Mouse (Mus musculus): ENCODE measurements around the gene Surf6.

The Surf6 gene

GRCm38 (mm10) chr2:26902467-26903220, at the start of gene Surf6:
TSS of gene Surf6 (minus strand) at chr2:26902879.
- CTCF ChIA-PET, result interaction anchor here (0.5 to 2.2 kb wide), 20 partner anchors 9 to 1299 kb away, joined by 3 to 11 read pairs (median 4); partner anchors contain the start of genes Surf1 (in 2 of the 4), Surf2 (in 2 of the 4) and Inpp5e (in 1 of the 4)
- POLR2A ChIA-PET, result interaction anchor here (0.6 to 13.2 kb wide), 116 partner anchors 9 to 666 kb away, joined by 3 to 251 read pairs (median 4); partner anchors contain the start of genes Sec16a (in 3 of the 4), Surf1 (in 3 of the 4), Surf2 (in 3 of the 4) and Abo (in 2 of the 4)

- ChIA-PET CTCF (interaction anchor here in 1 of 4 experiments (0.7 kb wide), 1 partner anchor 1313 kb away, joined by 6 read pairs; no protein-coding TSS in a partner anchor), POLR2A (interaction anchor here (0.5 to 1.8 kb wide), 10 partner anchors 10 to 348 kb away, joined by 3 to 6 read pairs (median 3); partner anchors contain the start of genes Agpat2 (in 1 of the 4) and Surf6 (in 1 of the 4))
These were observed 49.5 kb upstream of the Surf6 start for GRCm38 (mm10) chr2:26952193-26952592.

DNA sequence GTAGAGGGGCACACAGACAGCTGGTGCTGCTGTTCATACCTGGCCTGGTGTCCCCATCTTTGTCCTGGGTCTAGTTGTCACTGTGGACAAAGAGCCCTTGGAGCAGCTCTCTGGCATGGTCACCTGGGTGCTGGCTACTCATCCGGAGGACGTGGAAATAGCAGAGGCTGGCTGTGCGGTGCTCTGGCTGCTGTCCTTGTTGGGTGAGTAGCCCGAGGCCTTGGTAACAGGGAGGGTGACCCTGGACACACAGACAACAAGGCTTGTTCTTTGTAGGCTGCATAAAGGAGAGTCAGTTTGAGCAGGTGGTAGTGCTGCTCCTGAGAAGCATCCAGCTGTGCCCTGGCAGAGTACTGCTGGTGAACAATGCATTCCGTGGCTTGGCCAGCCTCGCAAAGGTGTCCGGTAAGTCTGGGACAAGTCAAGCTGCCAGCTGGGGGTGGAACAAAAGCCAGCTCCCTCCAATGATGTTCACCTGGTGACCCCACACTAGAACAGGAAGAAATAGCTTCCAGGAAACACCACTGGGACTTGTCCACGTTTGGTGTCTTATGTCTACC, 48.7 kb upstream of the Surf6 start:
- POLR2A ChIA-PET, result interaction anchor here in 2 of 4 experiments (0.6 to 2.5 kb wide), 7 partner anchors 10 to 347 kb away, joined by 3 to 8 read pairs (median 3); partner anchors contain the start of genes Agpat2 (in 1 of the 2) and Surf6 (in 1 of the 2)
- CTCF ChIA-PET, result interaction anchor here in 1 of 4 experiments (0.7 kb wide), 1 partner anchor 1312 kb away, joined by 6 read pairs; no protein-coding TSS in a partner anchor

GRCm38 (mm10) chr2:26950411-26950810, 47.7 kb upstream of the Surf6 start:
- POLR2A ChIA-PET, result interaction anchor here in 1 of 4 experiments (1.3 to 2.5 kb wide), 2 partner anchors 14 to 18 kb away, joined by 3 to 8 read pairs; no protein-coding TSS in a partner anchor
- CTCF ChIA-PET, result no interaction called here

DNA sequence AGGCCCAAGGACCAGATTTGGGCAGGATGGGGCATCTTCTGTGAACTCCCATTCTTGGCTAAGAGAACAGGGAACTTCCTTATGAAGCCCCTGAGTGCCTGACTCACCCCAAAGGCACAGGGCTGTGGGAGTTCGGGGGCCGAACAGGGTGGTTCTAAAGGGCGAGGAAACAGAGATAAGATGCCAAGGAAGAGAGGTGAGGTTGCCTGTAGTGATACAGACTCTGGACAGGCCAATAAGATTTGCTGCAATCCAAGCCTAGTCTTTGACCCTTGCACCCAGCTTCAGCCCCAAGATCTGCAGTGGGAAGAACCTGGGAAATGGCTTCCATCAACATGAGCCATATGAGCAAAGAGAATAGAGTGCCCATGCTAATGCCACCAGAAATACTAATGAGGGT, 40.6 kb upstream of the Surf6 start:
- ChIA-PET CTCF (no interaction called here), POLR2A (no interaction called here)

- ChIA-PET CTCF (interaction anchor here in 1 of 4 experiments (1.5 to 1.9 kb wide), 2 partner anchors 12 to 86 kb away, joined by 4 to 6 read pairs; partner anchors contain the start of gene Slc2a6), POLR2A (interaction anchor here in 3 of 4 experiments (0.9 to 2.6 kb wide), 7 partner anchors 9 to 49 kb away, joined by 3 to 9 read pairs (median 4); no protein-coding TSS in a partner anchor)
These were observed 38.9 kb upstream of the Surf6 start for GRCm38 (mm10) chr2:26941539-26941938.

- ChIA-PET POLR2A (interaction anchor here in 1 of 4 experiments (0.9 to 1.0 kb wide), 3 partner anchors 13 to 300 kb away, joined by 3 to 4 read pairs (median 3); partner anchors contain the start of gene Surf6), CTCF (interaction anchor here in 1 of 4 experiments (0.9 kb wide), 1 partner anchor 21 kb away, joined by 3 read pairs; no protein-coding TSS in a partner anchor)
These were observed 33.7 kb upstream of the Surf6 start for GRCm38 (mm10) chr2:26936425-26936824.

DNA sequence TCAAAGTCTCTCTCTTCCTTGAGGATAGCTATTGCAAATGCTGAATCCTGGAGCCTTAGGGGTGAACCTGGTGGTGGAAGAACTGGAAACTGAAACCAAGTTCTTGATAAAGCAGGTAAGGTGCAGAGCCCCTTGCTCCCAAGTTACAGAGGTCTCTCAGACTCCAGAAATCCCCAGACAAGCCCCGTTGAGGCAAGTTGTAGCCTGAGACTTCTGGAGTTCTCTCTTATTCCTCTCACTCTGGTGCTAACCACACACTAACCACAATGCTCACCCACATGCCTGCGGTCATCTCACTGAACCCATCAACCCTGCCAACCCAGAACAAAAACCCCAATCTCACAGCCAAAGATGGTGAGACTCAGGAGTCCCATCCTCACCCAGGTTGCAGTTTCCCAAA, 32.6 kb upstream of the Surf6 start:
- POLR2A ChIA-PET, result interaction anchor here in 2 of 4 experiments (1.0 to 4.8 kb wide), 16 partner anchors 10 to 490 kb away, joined by 3 to 34 read pairs (median 4); partner anchors contain the start of genes Surf6 (in 2 of the 2), Sec16a (in 1 of the 2), Surf1 (in 1 of the 2) and Surf2 (in 1 of the 2)
- CTCF ChIA-PET, result no interaction called here

GRCm38 (mm10) chr2:26933304-26934055, 30.8 kb upstream of the Surf6 start, which contains the start of the genes Surf4 and Stkld1:
TSS of gene Surf4 (minus strand) at chr2:26933928.
TSS of gene Stkld1 (plus strand) at chr2:26934047.
- CTCF ChIA-PET, result interaction anchor here in 3 of 4 experiments (0.6 to 1.8 kb wide), 5 partner anchors 15 to 106 kb away, joined by 3 to 5 read pairs (median 3); partner anchors contain the start of gene Surf6 (in 1 of the 3)
- POLR2A ChIA-PET, result interaction anchor here (0.5 to 4.9 kb wide), 41 partner anchors 8 to 793 kb away, joined by 3 to 97 read pairs (median 4); partner anchors contain the start of genes Surf6 (in 3 of the 4), Surf1 (in 2 of the 4), Surf2 (in 2 of the 4) and Qsox2 (in 1 of the 4)

- CTCF ChIA-PET, result interaction anchor here (0.6 to 1.8 kb wide), 6 partner anchors 17 to 106 kb away, joined by 3 to 5 read pairs (median 4); partner anchors contain the start of gene Surf6 (in 1 of the 4)
- POLR2A ChIA-PET, result interaction anchor here (0.5 to 4.9 kb wide), 51 partner anchors 8 to 793 kb away, joined by 3 to 97 read pairs (median 3); partner anchors contain the start of genes Surf6 (in 4 of the 4), Surf1 (in 2 of the 4), Surf2 (in 2 of the 4) and Qsox2 (in 1 of the 4)
These were observed 30.0 kb upstream of the Surf6 start for GRCm38 (mm10) chr2:26932473-26933303.

- POLR2A ChIA-PET, result interaction anchor here in 3 of 4 experiments (0.6 to 4.9 kb wide), 29 partner anchors 8 to 326 kb away, joined by 3 to 97 read pairs (median 6); partner anchors contain the start of genes Surf1 (in 3 of the 3), Surf2 (in 3 of the 3), Med22 (in 2 of the 3) and Rpl7a (in 2 of the 3)
These were observed 27.7 kb upstream of the Surf6 start for GRCm38 (mm10) chr2:26930390-26930789.

GRCm38 (mm10) chr2:26927745-26928476, 25.2 kb upstream of the Surf6 start:
- ChIA-PET POLR2A (interaction anchor here in 3 of 4 experiments (0.7 to 13.6 kb wide), 12 partner anchors 9 to 111 kb away, joined by 3 to 251 read pairs (median 10); partner anchors contain the start of genes Surf1 (in 2 of the 3), Surf2 (in 2 of the 3), Surf6 (in 2 of the 3) and Med22 (in 1 of the 3)), CTCF (no interaction called here)

More at GRCm38 (mm10) chr2:26930390-26930789, 27.7 kb upstream of the Surf6 start:
- CTCF ChIA-PET, result interaction anchor here (0.6 to 2.2 kb wide), 27 partner anchors 9 to 1408 kb away, joined by 3 to 15 read pairs (median 4); partner anchors contain the start of genes Surf1 (in 2 of the 4), Surf2 (in 1 of the 4) and Surf6 (in 1 of the 4)

DNA sequence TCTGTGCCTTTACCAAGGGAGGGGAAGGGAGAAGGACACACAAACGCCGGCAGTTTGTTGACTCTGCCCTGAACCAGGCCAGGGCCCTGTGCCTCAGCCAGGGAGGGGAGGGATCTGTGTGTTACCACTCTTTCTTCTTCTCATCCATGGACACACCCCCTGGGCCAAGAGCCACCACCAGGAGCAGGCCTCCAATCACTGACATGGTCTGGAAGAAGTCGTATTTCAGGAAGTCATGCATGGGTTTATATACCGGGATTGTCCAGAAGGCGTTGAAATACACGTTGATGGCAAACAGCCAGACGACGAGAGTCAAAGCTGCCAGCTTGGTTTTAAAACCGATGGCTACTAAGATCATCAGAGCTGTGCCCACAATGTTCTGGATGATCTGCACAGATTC, 19.1 kb upstream of the Surf6 start:
- POLR2A ChIA-PET, result interaction anchor here (0.8 to 13.6 kb wide), 11 partner anchors 8 to 96 kb away, joined by 3 to 251 read pairs (median 9); partner anchors contain the start of genes Surf6 (in 2 of the 4), Med22 (in 1 of the 4) and Rpl7a (in 1 of the 4)
- CTCF ChIA-PET, result interaction anchor here in 3 of 4 experiments (0.8 to 1.5 kb wide), 4 partner anchors 8 to 15 kb away, joined by 3 to 6 read pairs (median 3); no protein-coding TSS in a partner anchor

DNA sequence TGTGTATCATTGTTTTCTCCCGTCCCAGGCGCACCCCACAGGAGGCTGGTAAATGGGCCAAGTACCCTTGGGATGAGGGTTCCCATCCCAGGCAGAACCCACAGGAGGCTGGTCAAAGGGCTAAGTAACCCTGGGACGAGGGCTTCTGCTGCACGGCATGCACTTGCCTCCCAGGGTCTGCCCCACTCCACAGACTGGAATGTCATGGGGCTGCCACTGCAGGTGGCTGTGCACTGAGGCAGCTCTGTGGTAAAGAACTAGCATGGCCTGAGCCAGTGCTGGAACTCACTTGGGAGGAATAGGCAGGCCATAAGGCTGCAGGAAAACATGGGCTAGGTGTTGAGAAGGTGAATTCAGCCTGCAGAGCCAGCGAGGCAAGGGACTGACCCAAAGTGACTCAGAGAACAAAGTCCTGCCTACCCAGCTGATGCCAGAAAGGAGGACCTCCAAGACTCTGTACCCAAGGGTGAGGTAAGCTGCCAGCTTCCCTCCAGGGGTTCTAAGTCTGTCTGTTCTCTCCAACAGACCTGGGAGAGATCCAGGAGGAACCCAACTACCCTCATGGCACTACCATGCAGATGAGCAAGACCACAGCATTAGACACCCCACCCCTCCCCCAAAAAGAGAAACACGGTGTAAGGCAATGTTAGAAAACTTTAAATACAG, 17.6 kb upstream of the Surf6 start:
- ChIA-PET POLR2A (interaction anchor here (1.0 to 13.6 kb wide), 18 partner anchors 7 to 511 kb away, joined by 3 to 251 read pairs (median 7); partner anchors contain the start of genes Surf6 (in 2 of the 4), Agpat2 (in 1 of the 4), Inpp5e (in 1 of the 4) and Med22 (in 1 of the 4)), CTCF (interaction anchor here in 1 of 4 experiments (0.7 kb wide), 1 partner anchor 97 kb away, joined by 3 read pairs; no protein-coding TSS in a partner anchor)
